Comparison of ENCODE assay signal across 26 mouse cellular contexts in the genomic region with DNA sequence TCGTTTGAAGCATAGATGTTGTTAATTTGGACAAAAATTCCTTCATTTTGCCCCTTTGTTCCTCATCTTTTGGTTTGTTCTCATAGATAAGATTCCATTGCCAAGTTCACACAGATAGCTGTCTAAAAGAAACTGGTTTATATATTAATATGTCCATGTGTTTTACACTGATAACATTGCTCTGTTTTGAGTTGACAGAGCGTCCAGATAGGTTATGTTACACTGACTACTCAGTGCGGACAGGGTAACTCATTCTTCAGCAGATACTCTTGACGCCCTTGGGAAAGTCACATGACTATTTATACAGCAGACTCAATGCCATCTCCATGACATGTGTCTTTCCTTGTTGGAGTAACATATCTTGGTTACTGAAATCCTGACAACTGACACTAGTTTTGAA. TPM values are rescaled to one million over a fixed set of nuclear protein-coding genes. Genes with fewer than 3 reads are reported as not detected.
"Had no signal": no experiment of that assay in that cellular context is flagged by ENCODE, and none has a peak within 500 bp of the region (broad histone marks: within the 10 kb centered on the region; RNA-seq: fewer than 3 reads in every experiment).

No protein-coding gene starts in this region.

- H3K27ac ChIP-seq: gastrocnemius, adult 2 months; heart, embryonic 10.5 days; hindbrain, embryonic 10.5 days; hindbrain, embryonic 12.5 days; hindbrain, embryonic 14.5 days; intestine, embryonic 15.5 days; kidney, embryonic 15.5 days; kidney, postnatal 0 days; limb, embryonic 13.5 days; limb, embryonic 15.5 days had no signal

- DNase-seq: gastrocnemius, adult 2 months; gastrocnemius, postnatal 10 days; gastrocnemius, postnatal 25 days; heart, adult 18-20 months; heart, postnatal 10 days; heart, postnatal 4 days; kidney, adult 18-20 months; kidney, adult 8-10 months; kidney, postnatal 14 days; kidney, postnatal 36 days; layer of hippocampus, postnatal 36 days; left cerebral cortex, postnatal 4 days had no signal

- H3K4me2 ChIP-seq: heart, embryonic 12.5 days; hindbrain, embryonic 12.5 days; hindbrain, embryonic 14.5 days; intestine, embryonic 15.5 days; kidney, embryonic 15.5 days; limb, embryonic 13.5 days; limb, embryonic 15.5 days had no signal

- H3K4me3 ChIP-seq: gastrocnemius, adult 2 months; heart, embryonic 10.5 days; heart, embryonic 12.5 days; hindbrain, embryonic 10.5 days; hindbrain, embryonic 12.5 days; intestine, embryonic 15.5 days; kidney, embryonic 15.5 days; limb, embryonic 13.5 days; limb, embryonic 15.5 days had no signal

- H3K9ac ChIP-seq: heart, embryonic 12.5 days; hindbrain, embryonic 12.5 days; hindbrain, embryonic 14.5 days; intestine, embryonic 15.5 days; kidney, embryonic 15.5 days; limb, embryonic 13.5 days; limb, embryonic 15.5 days had no signal

- H3K36me3 ChIP-seq: heart, embryonic 10.5 days; heart, embryonic 12.5 days; hindbrain, embryonic 10.5 days; hindbrain, embryonic 12.5 days; intestine, embryonic 15.5 days; kidney, embryonic 15.5 days; limb, embryonic 13.5 days; limb, embryonic 15.5 days had no signal

- H3K27me3 ChIP-seq: heart, embryonic 12.5 days; hindbrain, embryonic 12.5 days; intestine, embryonic 15.5 days; kidney, embryonic 15.5 days; limb, embryonic 13.5 days; limb, embryonic 15.5 days had no signal

- ATAC-seq: hindbrain, embryonic 16.5 days; intestine, embryonic 15.5 days; intestine, postnatal 0 days had no signal

- H3K4me1 ChIP-seq: heart, embryonic 10.5 days; heart, embryonic 12.5 days; hindbrain, embryonic 10.5 days; intestine, embryonic 15.5 days; limb, embryonic 13.5 days; limb, embryonic 15.5 days had no signal

- H3K9me3 ChIP-seq: heart, embryonic 10.5 days; hindbrain, embryonic 10.5 days; hindbrain, embryonic 12.5 days; intestine, embryonic 15.5 days; kidney, embryonic 15.5 days; limb, embryonic 13.5 days; limb, embryonic 15.5 days had no signal

RNA-seq across cellular contexts. Expression of a gene that starts 25.3 kb away (rescaled TPM):
- total RNA-seq: granulocyte monocyte progenitor cell, adult 5-6 weeks; heart, adult 18-20 months; heart, postnatal 10 days; heart, postnatal 25 days had no signal
